Comparison of ENCODE assay signal across 9 mouse cellular contexts in the genomic region with DNA sequence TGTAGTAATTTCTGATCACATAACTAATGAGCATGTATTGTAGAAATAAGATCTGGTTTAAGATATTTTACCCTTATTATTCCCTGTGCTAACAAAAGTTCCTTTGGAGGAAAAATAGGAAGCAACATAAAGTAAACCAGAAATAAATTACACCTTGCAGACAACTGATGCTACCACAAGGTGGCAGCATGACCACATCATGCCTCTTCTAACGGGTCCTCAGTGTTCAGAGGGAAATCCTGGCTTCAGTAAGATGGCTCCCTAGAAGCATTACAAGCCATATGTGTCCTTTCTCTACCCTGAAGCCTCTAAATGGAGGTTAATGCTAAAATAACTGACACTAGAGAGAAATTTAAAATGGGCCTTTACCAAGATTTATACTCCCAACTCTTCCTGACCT. TPM values are rescaled to one million over a fixed set of nuclear protein-coding genes. Genes with fewer than 3 reads are reported as not detected.
A peak's percentile ranks its signal among the peaks of the same experiment; 100 is the strongest.
DNase-seq lines count a peak whose midpoint lies in the region; ATAC-seq and TF ChIP-seq lines count a peak whose summit lies in the region.
"Had no signal": no experiment of that assay in that cellular context is flagged by ENCODE, and none has a peak within 500 bp of the region (broad histone marks: within the 10 kb centered on the region; RNA-seq: fewer than 3 reads in every experiment).

No protein-coding gene starts in this region.

- WGBS in forebrain, embryonic 14.5 days: 0% methylated on average over 1 of the region's 1 CpGs
- WGBS in kidney, adult 2 months: 0% methylated on average over 1 of the region's 1 CpGs
- 0% methylated on average over 1 of the region's 1 CpGs for WGBS in limb, embryonic 13.5 days
- WGBS in neural tube, embryonic 11.5 days: 0% methylated on average over 1 of the region's 1 CpGs

- TF ChIP-seq POLR2A in kidney, adult 2 months (IDR thresholded peaks at IDR 0.05; ENCODE audit: low read depth, low read length): no peak

- no peaks in the 10 kb centered on the region for H3K9me3 ChIP-seq in G1E (replicated peaks)
- no peaks in the 10 kb centered on the region for H3K9me3 ChIP-seq in forebrain, embryonic 14.5 days (replicated peaks; ENCODE audit: control insufficient read depth, low read length)
- H3K9me3 ChIP-seq in limb, embryonic 13.5 days: no peaks in the 10 kb centered on the region
- no peaks in the 10 kb centered on the region for H3K9me3 ChIP-seq in neural tube, embryonic 11.5 days (ENCODE audit: control insufficient read depth, low read length)

- DNase-seq in B cell, adult 2 months: peak; percentile 63
- DNase-seq in G1E (ENCODE audit: low spot score): peak; percentile 36
- DNase-seq in cerebellum, adult 11 months: peak; percentile 28
- peak; percentile 87 for DNase-seq in forebrain, embryonic 14.5 days (ENCODE audit: low spot score)
- peak; percentile 23 for DNase-seq in kidney, adult 2 months
- peak; percentile 67 for DNase-seq in neural tube, embryonic 11.5 days (ENCODE audit: low spot score)
- peak; percentile 63 for DNase-seq in thymus, postnatal 4 days

- H3K4me2 ChIP-seq in forebrain, embryonic 14.5 days (ENCODE audit: low read length): no peak overlapping the region
- H3K4me2 ChIP-seq in limb, embryonic 13.5 days (replicated peaks): no peak overlapping the region
- H3K4me2 ChIP-seq in neural tube, embryonic 11.5 days (ENCODE audit: low read depth): no peak overlapping the region

- H3K4me1 ChIP-seq in G1E (ENCODE audit: insufficient read depth, low read depth, low read length): no peaks in the 10 kb centered on the region
- H3K4me1 ChIP-seq in forebrain, embryonic 14.5 days (ENCODE audit: control insufficient read depth, insufficient read depth, low read length): no peaks in the 10 kb centered on the region
- H3K4me1 ChIP-seq in kidney, adult 2 months (ENCODE audit: control insufficient read depth, insufficient read depth, low read length): no peaks in the 10 kb centered on the region
- H3K4me1 ChIP-seq in limb, embryonic 13.5 days: no peaks in the 10 kb centered on the region
- no peaks in the 10 kb centered on the region for H3K4me1 ChIP-seq in neural tube, embryonic 11.5 days (ENCODE audit: control insufficient read depth, insufficient read depth, low read length)

- no peak overlapping the region for H3K9ac ChIP-seq in forebrain, embryonic 14.5 days (ENCODE audit: low read length)
- no peak overlapping the region for H3K9ac ChIP-seq in limb, embryonic 13.5 days
- H3K9ac ChIP-seq in neural tube, embryonic 11.5 days (ENCODE audit: low read length): no peak overlapping the region

- no peak overlapping the region for H3K27ac ChIP-seq in forebrain, embryonic 14.5 days (ENCODE audit: low read depth, low read length)
- H3K27ac ChIP-seq in kidney, adult 2 months (ENCODE audit: insufficient read depth, low read depth, low read length): no peak overlapping the region
- H3K27ac ChIP-seq in limb, embryonic 13.5 days: no peak overlapping the region
- no peak overlapping the region for H3K27ac ChIP-seq in neural tube, embryonic 11.5 days (ENCODE audit: low read depth, low read length)

- peak; percentile 74; the same call in 1 of the 2 replicates for ATAC-seq in G1E (ENCODE audit: extremely low read depth, insufficient number of reproducible peaks, low FRiP score, poor library complexity, severe bottlenecking)
- peak; percentile 93 for ATAC-seq in forebrain, embryonic 14.5 days
- peak; percentile 75; the same call in 1 of the 2 replicates for ATAC-seq in limb, embryonic 13.5 days (ENCODE audit: low FRiP score, low read depth)
- peak; percentile 80 for ATAC-seq in neural tube, embryonic 11.5 days (ENCODE audit: insufficient read depth, low FRiP score, low TSS enrichment)

- TF ChIP-seq CTCF in G1E (IDR thresholded peaks at IDR 0.05; ENCODE audit: low read depth, low read length): peak; percentile 70
- TF ChIP-seq CTCF in kidney, adult 2 months (conservative IDR thresholded peaks at IDR 0.05; ENCODE audit: insufficient read depth, insufficient read length, low read depth, low read length): peak; percentile 71

- H3K27me3 ChIP-seq in G1E (ENCODE audit: insufficient read depth, low read length): peaks cover 2% of the 10 kb centered on the region; the same call in 1 of the 2 replicates
- H3K27me3 ChIP-seq in forebrain, embryonic 14.5 days (replicated peaks; ENCODE audit: control insufficient read depth, insufficient read depth, low read length): no peaks in the 10 kb centered on the region
- no peaks in the 10 kb centered on the region for H3K27me3 ChIP-seq in kidney, adult 2 months (replicated peaks; ENCODE audit: control insufficient read depth, insufficient read depth, low read length)
- no peaks in the 10 kb centered on the region for H3K27me3 ChIP-seq in limb, embryonic 13.5 days
- H3K27me3 ChIP-seq in neural tube, embryonic 11.5 days (ENCODE audit: control insufficient read depth, insufficient read depth, low read length): no peaks in the 10 kb centered on the region

- no peak overlapping the region for H3K4me3 ChIP-seq in G1E (ENCODE audit: low read depth, low read length)
- H3K4me3 ChIP-seq in forebrain, embryonic 14.5 days (ENCODE audit: low read depth, low read length): no peak overlapping the region
- no peak overlapping the region for H3K4me3 ChIP-seq in kidney, adult 2 months (ENCODE audit: insufficient read depth, low read depth, low read length)
- no peak overlapping the region for H3K4me3 ChIP-seq in limb, embryonic 13.5 days
- H3K4me3 ChIP-seq in neural tube, embryonic 11.5 days (ENCODE audit: low read depth, low read length): no peak overlapping the region

- no peaks in the 10 kb centered on the region for H3K36me3 ChIP-seq in G1E (replicated peaks)
- H3K36me3 ChIP-seq in forebrain, embryonic 14.5 days (ENCODE audit: control insufficient read depth, insufficient read depth, low read length): no peaks in the 10 kb centered on the region
- no peaks in the 10 kb centered on the region for H3K36me3 ChIP-seq in kidney, adult 2 months (ENCODE audit: control insufficient read depth, insufficient read depth, low read length)
- H3K36me3 ChIP-seq in limb, embryonic 13.5 days: no peaks in the 10 kb centered on the region
- H3K36me3 ChIP-seq in neural tube, embryonic 11.5 days (ENCODE audit: control insufficient read depth, insufficient read depth, low read length): no peaks in the 10 kb centered on the region

RNA-seq across cellular contexts. Expression of gene Olfr827, which starts 14.0 kb away (rescaled TPM):
- total RNA-seq in G1E (2014; fragmentation: Nextera tagmentation): not detected in 2 replicates
- total RNA-seq in G1E (2017): 0.06 and 0.33 TPM in 2 replicates
- not detected in 2 replicates for polyA plus RNA-seq in G1E (2012)
- polyA plus RNA-seq in forebrain, embryonic 14.5 days (2014; fragmentation: Nextera tagmentation; extraction: Ambion mirVana): not detected in 2 replicates
- polyA plus RNA-seq in kidney, adult 2 months (2012; rRNA removed): not detected in 2 replicates
- polyA plus RNA-seq in limb, embryonic 13.5 days (2015; fragmentation: Nextera tagmentation; extraction: Ambion mirVana): not detected in 2 replicates
- not detected in 2 replicates for polyA plus RNA-seq in neural tube, embryonic 11.5 days (2014; fragmentation: Nextera tagmentation; extraction: Ambion mirVana)
- polyA plus RNA-seq: stomach, embryonic 16.5 days had no signal

RNA-seq across cellular contexts. Expression of gene Olfr826, which starts 44.3 kb away (rescaled TPM):
- total RNA-seq in G1E (2014; fragmentation: Nextera tagmentation) (not detected in 2 replicates), G1E (2017) (0.16 TPM in 1 of 2 replicates, not detected in the other)
- polyA plus RNA-seq in G1E (2012): not detected in 2 replicates
- not detected in 2 replicates for polyA plus RNA-seq in forebrain, embryonic 14.5 days (2014; fragmentation: Nextera tagmentation; extraction: Ambion mirVana)
- polyA plus RNA-seq in kidney, adult 2 months (2012; rRNA removed): not detected in 2 replicates
- not detected in 2 replicates for polyA plus RNA-seq in limb, embryonic 13.5 days (2015; fragmentation: Nextera tagmentation; extraction: Ambion mirVana)
- not detected in 2 replicates for polyA plus RNA-seq in neural tube, embryonic 11.5 days (2014; fragmentation: Nextera tagmentation; extraction: Ambion mirVana)
- polyA plus RNA-seq: stomach, embryonic 16.5 days had no signal

RNA-seq across cellular contexts. Expression of gene Neurod4, which starts 51.8 kb away (rescaled TPM):
- not detected in 2 replicates for total RNA-seq in G1E (2014; fragmentation: Nextera tagmentation)
- total RNA-seq in G1E (2017): 0.60 and 0.64 TPM in 2 replicates
- not detected in 2 replicates for polyA plus RNA-seq in G1E (2012)
- 6.1 and 8.1 TPM in 2 replicates for polyA plus RNA-seq in forebrain, embryonic 14.5 days (2014; fragmentation: Nextera tagmentation; extraction: Ambion mirVana)
- polyA plus RNA-seq in kidney, adult 2 months (2012; rRNA removed): not detected in 2 replicates
- polyA plus RNA-seq in limb, embryonic 13.5 days (2015; fragmentation: Nextera tagmentation; extraction: Ambion mirVana): not detected in 2 replicates
- 52.7 and 59.2 TPM in 2 replicates for polyA plus RNA-seq in neural tube, embryonic 11.5 days (2014; fragmentation: Nextera tagmentation; extraction: Ambion mirVana)
- polyA plus RNA-seq: stomach, embryonic 16.5 days had no signal

Comparison
In these comparisons a context has a peak if more than half of its experiments do, and no peak if none do; other contexts are left out.
1. DNase-seq: peak in every context shown above with its lines; median percentile 87 in forebrain, embryonic 14.5 days; 67 in neural tube, embryonic 11.5 days; 63 in B cell, adult 2 months; 63 in thymus, postnatal 4 days; 36 in G1E; 28 in cerebellum, adult 11 months; 23 in kidney, adult 2 months.